Mouse (Mus musculus): ENCODE results near the gene Knop1. TPM values are rescaled to one million over a fixed set of nuclear protein-coding genes. Genes with fewer than 3 reads are reported as not detected.

Gene Knop1
- polyA plus RNA-seq, 1 experiment from 2014 or later: 144 TPM

GRCm38 (mm10) chr7:118811407-118812106 lies 44.5 kb downstream of the Knop1 start:
- Histone ChIP-seq H3K27ac (ENCODE audit: low read depth, low read length) (no peak overlapping the region), H3K9ac (ENCODE audit: low read depth, low read length) (no peak overlapping the region), H3K4me2 (replicated peaks; ENCODE audit: low read depth, low read length) (no peak overlapping the region), H3K4me3 (ENCODE audit: low read length) (no peak overlapping the region), H3K9me3 (ENCODE audit: control insufficient read depth, low read length) (no peaks in the 10 kb centered on the region), H3K27me3 (ENCODE audit: control insufficient read depth, insufficient read depth, low read length) (no peaks in the 10 kb centered on the region), H3K4me1 (ENCODE audit: control insufficient read depth, insufficient read depth, low read length) (peaks cover 3% of the 10 kb centered on the region; the same call in 1 of the 2 replicates), H3K36me3 (ENCODE audit: control insufficient read depth, insufficient read depth, low read length) (peaks cover 7% of the 10 kb centered on the region; the same call in 1 of the 2 replicates)
- ATAC-seq (ENCODE audit: low FRiP score, low TSS enrichment): no peak
- 82% methylated on average over 12 of the region's 12 CpGs for WGBS

GRCm38 (mm10) chr7:118807899-118808298 lies 48.2 kb downstream of the Knop1 start:
- H3K4me2 ChIP-seq (replicated peaks; ENCODE audit: low read depth, low read length): no peak overlapping the region
- no peaks in the 10 kb centered on the region for H3K27me3 ChIP-seq (ENCODE audit: control insufficient read depth, insufficient read depth, low read length)
- ATAC-seq (ENCODE audit: low FRiP score, low TSS enrichment): peak; percentile 75
- no peak overlapping the region for H3K9ac ChIP-seq (ENCODE audit: low read depth, low read length)
- no peak overlapping the region for H3K27ac ChIP-seq (ENCODE audit: low read depth, low read length)
- H3K4me3 ChIP-seq (ENCODE audit: low read length): no peak overlapping the region
- peaks cover 9% of the 10 kb centered on the region; the same call in 1 of the 2 replicates for H3K36me3 ChIP-seq (ENCODE audit: control insufficient read depth, insufficient read depth, low read length)
- H3K9me3 ChIP-seq (ENCODE audit: control insufficient read depth, low read length): no peaks in the 10 kb centered on the region
- WGBS: 53% methylated on average over 8 of the region's 8 CpGs
- H3K4me1 ChIP-seq (ENCODE audit: control insufficient read depth, insufficient read depth, low read length): peaks cover 3% of the 10 kb centered on the region; the same call in 1 of the 2 replicates

GRCm38 (mm10) chr7:118806631-118807411 lies 49.2 kb downstream of the Knop1 start:
- H3K27me3 ChIP-seq (ENCODE audit: control insufficient read depth, insufficient read depth, low read length): no peaks in the 10 kb centered on the region
- no peak overlapping the region for H3K9ac ChIP-seq (ENCODE audit: low read depth, low read length)
- H3K36me3 ChIP-seq (ENCODE audit: control insufficient read depth, insufficient read depth, low read length): peaks cover 14% of the 10 kb centered on the region; the same call in 1 of the 2 replicates
- peak overlapping the region; percentile 15; the same call in 1 of the 2 replicates for H3K27ac ChIP-seq (ENCODE audit: low read depth, low read length)
- no peaks in the 10 kb centered on the region for H3K9me3 ChIP-seq (ENCODE audit: control insufficient read depth, low read length)
- 68% methylated on average over 16 of the region's 16 CpGs for WGBS
- no peak for ATAC-seq (ENCODE audit: low FRiP score, low TSS enrichment)
- H3K4me1 ChIP-seq (ENCODE audit: control insufficient read depth, insufficient read depth, low read length): peaks cover 3% of the 10 kb centered on the region; the same call in 1 of the 2 replicates
- H3K4me2 ChIP-seq (replicated peaks; ENCODE audit: low read depth, low read length): no peak overlapping the region
- no peak overlapping the region for H3K4me3 ChIP-seq (ENCODE audit: low read length)

GRCm38 (mm10) chr7:118803425-118803824 lies 52.6 kb downstream of the Knop1 start:
- ATAC-seq (ENCODE audit: low FRiP score, low TSS enrichment): no peak
- Histone ChIP-seq H3K9me3 (ENCODE audit: control insufficient read depth, low read length) (no peaks in the 10 kb centered on the region), H3K27me3 (ENCODE audit: control insufficient read depth, insufficient read depth, low read length) (no peaks in the 10 kb centered on the region), H3K4me1 (ENCODE audit: control insufficient read depth, insufficient read depth, low read length) (peaks cover 3% of the 10 kb centered on the region; the same call in 1 of the 2 replicates), H3K27ac (ENCODE audit: low read depth, low read length) (no peak overlapping the region), H3K4me3 (ENCODE audit: low read length) (no peak overlapping the region), H3K9ac (ENCODE audit: low read depth, low read length) (no peak overlapping the region), H3K4me2 (replicated peaks; ENCODE audit: low read depth, low read length) (no peak overlapping the region), H3K36me3 (ENCODE audit: control insufficient read depth, insufficient read depth, low read length) (peaks cover 26% of the 10 kb centered on the region; the same call in 1 of the 2 replicates)
- WGBS: 94% methylated on average over 8 of the region's 8 CpGs

- WGBS: 89% methylated on average over 3 of the region's 3 CpGs
Observed at GRCm38 (mm10) chr7:118801791-118802190, 54.3 kb downstream of the Knop1 start.

DNA sequence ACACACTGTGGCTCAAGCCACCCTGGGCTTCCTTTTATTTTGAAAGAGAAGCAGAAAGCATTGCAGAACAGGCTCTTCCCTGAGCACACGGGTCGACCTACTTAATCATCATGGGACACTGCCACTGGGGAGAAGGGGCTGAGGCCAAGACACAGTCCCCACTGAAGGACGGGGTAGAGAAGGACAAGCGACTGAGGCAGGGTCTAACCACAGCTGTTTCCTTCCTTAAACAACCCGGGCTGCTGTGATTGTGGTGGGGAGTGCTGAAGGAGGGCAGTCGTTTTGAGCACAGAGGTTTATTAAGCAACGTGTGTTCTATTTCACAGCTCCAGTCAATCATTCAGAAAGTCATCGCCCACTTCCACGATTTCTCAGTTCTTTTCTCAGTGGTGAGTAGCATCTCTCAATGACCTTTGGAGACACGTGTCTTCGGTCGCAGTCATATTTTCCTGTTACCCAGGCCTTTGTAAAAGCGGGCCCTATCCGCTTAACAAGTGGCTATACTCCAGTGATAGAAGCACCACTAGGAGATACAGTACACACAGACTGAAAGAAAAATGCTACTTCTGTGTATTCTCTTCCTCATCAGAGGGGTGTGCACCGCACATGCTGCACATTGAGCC lies 55.8 kb downstream of the Knop1 start:
- H3K4me2 ChIP-seq (replicated peaks; ENCODE audit: low read depth, low read length): no peak overlapping the region
- ATAC-seq (ENCODE audit: low FRiP score, low TSS enrichment): no peak
- no peaks in the 10 kb centered on the region for H3K9me3 ChIP-seq (ENCODE audit: control insufficient read depth, low read length)
- H3K4me3 ChIP-seq (ENCODE audit: low read length): no peak overlapping the region
- H3K4me1 ChIP-seq (ENCODE audit: control insufficient read depth, insufficient read depth, low read length): no peaks in the 10 kb centered on the region
- H3K9ac ChIP-seq (ENCODE audit: low read depth, low read length): no peak overlapping the region
- no peak overlapping the region for H3K27ac ChIP-seq (ENCODE audit: low read depth, low read length)
- 85% methylated on average over 15 of the region's 15 CpGs for WGBS
- peaks cover 32% of the 10 kb centered on the region; the same call in 1 of the 2 replicates for H3K36me3 ChIP-seq (ENCODE audit: control insufficient read depth, insufficient read depth, low read length)
- no peaks in the 10 kb centered on the region for H3K27me3 ChIP-seq (ENCODE audit: control insufficient read depth, insufficient read depth, low read length)

More at GRCm38 (mm10) chr7:118801791-118802190, 54.3 kb downstream of the Knop1 start:
- no peak overlapping the region for H3K4me3 ChIP-seq (ENCODE audit: low read length)
- H3K36me3 ChIP-seq (ENCODE audit: control insufficient read depth, insufficient read depth, low read length): peaks cover 28% of the 10 kb centered on the region; the same call in 1 of the 2 replicates
- no peaks in the 10 kb centered on the region for H3K27me3 ChIP-seq (ENCODE audit: control insufficient read depth, insufficient read depth, low read length)
- H3K9ac ChIP-seq (ENCODE audit: low read depth, low read length): no peak overlapping the region
- no peaks in the 10 kb centered on the region for H3K4me1 ChIP-seq (ENCODE audit: control insufficient read depth, insufficient read depth, low read length)
- no peak overlapping the region for H3K27ac ChIP-seq (ENCODE audit: low read depth, low read length)
- no peak for ATAC-seq (ENCODE audit: low FRiP score, low TSS enrichment)
- no peak overlapping the region for H3K4me2 ChIP-seq (replicated peaks; ENCODE audit: low read depth, low read length)
- H3K9me3 ChIP-seq (ENCODE audit: control insufficient read depth, low read length): no peaks in the 10 kb centered on the region

DNA sequence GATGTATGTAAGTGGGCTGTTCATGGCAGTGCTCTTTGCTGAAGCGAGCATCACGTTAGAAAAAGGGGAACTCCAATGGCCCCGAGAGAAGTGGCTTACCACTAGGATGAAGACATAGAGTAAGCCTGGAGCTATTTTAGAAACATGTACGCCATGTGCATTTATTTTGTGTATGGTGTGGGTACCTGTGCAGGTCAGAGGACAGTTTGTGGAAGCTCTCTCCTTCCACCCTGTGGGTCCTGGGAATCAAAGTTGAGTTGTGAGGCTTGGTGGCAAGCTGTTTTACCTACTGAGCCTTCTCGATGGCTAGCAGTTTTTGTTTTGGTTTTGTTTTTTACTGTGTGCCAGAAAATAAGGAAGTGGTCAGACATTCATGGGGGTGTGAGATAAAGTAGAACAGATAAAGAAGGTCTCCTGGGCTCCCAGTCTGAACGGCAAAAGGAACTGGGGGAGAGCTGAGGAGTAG lies 57.9 kb downstream of the Knop1 start:
- Histone ChIP-seq H3K27me3 (ENCODE audit: control insufficient read depth, insufficient read depth, low read length) (no peaks in the 10 kb centered on the region), H3K36me3 (ENCODE audit: control insufficient read depth, insufficient read depth, low read length) (peaks cover 33% of the 10 kb centered on the region; the same call in 1 of the 2 replicates), H3K4me2 (replicated peaks; ENCODE audit: low read depth, low read length) (no peak overlapping the region), H3K9me3 (ENCODE audit: control insufficient read depth, low read length) (no peaks in the 10 kb centered on the region), H3K4me3 (ENCODE audit: low read length) (no peak overlapping the region), H3K4me1 (ENCODE audit: control insufficient read depth, insufficient read depth, low read length) (no peaks in the 10 kb centered on the region), H3K27ac (ENCODE audit: low read depth, low read length) (no peak overlapping the region), H3K9ac (ENCODE audit: low read depth, low read length) (no peak overlapping the region)
- WGBS: 91% methylated on average over 6 of the region's 6 CpGs
- ATAC-seq (ENCODE audit: low FRiP score, low TSS enrichment): no peak

GRCm38 (mm10) chr7:118797600-118797999 lies 58.5 kb downstream of the Knop1 start:
- Histone ChIP-seq H3K36me3 (ENCODE audit: control insufficient read depth, insufficient read depth, low read length) (peaks cover 35% of the 10 kb centered on the region), H3K4me2 (replicated peaks; ENCODE audit: low read depth, low read length) (no peak overlapping the region), H3K4me1 (ENCODE audit: control insufficient read depth, insufficient read depth, low read length) (no peaks in the 10 kb centered on the region), H3K27me3 (ENCODE audit: control insufficient read depth, insufficient read depth, low read length) (no peaks in the 10 kb centered on the region), H3K27ac (ENCODE audit: low read depth, low read length) (no peak overlapping the region), H3K4me3 (ENCODE audit: low read length) (no peak overlapping the region), H3K9me3 (ENCODE audit: control insufficient read depth, low read length) (no peaks in the 10 kb centered on the region), H3K9ac (ENCODE audit: low read depth, low read length) (no peak overlapping the region)
- WGBS: 81% methylated on average over 7 of the region's 7 CpGs
- no peak for ATAC-seq (ENCODE audit: low FRiP score, low TSS enrichment)
